Comparison of ENCODE assay signal across 8 mouse cellular contexts in the genomic region with DNA sequence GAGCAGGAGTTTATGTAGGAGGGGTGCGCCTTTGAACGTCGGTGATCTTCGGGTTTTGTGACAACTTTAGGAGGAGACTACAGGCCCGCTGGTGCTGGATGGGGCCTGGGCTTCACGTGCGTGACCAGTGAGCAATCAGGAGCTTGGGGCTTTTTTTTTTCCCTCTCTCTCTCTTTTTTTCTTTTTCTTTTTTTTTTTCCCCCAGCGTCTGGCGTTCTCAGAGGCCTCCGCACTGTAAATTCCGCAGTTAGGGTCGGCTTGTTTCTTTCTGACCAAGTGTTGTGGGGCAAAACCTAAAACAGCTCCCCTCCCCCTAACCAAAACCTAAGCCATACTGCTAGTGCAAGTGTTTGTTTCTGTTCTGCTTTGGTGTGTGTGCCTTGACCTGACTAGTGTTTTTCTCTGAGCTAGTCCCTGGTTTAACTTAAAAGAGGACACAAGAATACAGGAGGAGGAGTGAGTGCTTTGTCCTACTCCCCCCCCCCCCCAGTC. TPM values are rescaled to one million over a fixed set of nuclear protein-coding genes. Genes with fewer than 3 reads are reported as not detected.
DNase-seq lines count a peak whose midpoint lies in the region; ATAC-seq and TF ChIP-seq lines count a peak whose summit lies in the region.

No protein-coding gene starts in this region.

- WGBS in heart, postnatal 0 days, result 17% methylated on average over 12 of the region's 12 CpGs
- 13% methylated on average over 12 of the region's 12 CpGs for WGBS in forebrain, embryonic 15.5 days
- WGBS in macrophage (ENCODE audit: missing documents), result 30% methylated on average over 2 of the region's 12 CpGs

- peak overlapping the region; percentile 89 for H3K4me3 ChIP-seq in heart, postnatal 0 days (ENCODE audit: low read depth, low read length)
- H3K4me3 ChIP-seq in G1E (ENCODE audit: low read depth, low read length) (peak overlapping the region; percentile 76), macrophage (ENCODE audit: inconsistent target) (peak overlapping the region; percentile 58)
- peak overlapping the region; percentile 69 for H3K4me3 ChIP-seq in forebrain, embryonic 15.5 days

- TF ChIP-seq EP300 in heart, postnatal 0 days (IDR thresholded peaks at IDR 0.05; ENCODE audit: low read depth), result no peak

- intact Hi-C loops in heart, postnatal 36 days (cut with DNase I), result loop anchor here (1.0 to 5.0 kb wide), 5 partner anchors 35 to 185 kb away; no protein-coding TSS in a partner anchor

- ATAC-seq in heart, postnatal 0 days (ENCODE audit: insufficient read depth, low read depth), result no peak
- ATAC-seq in G1E (ENCODE audit: extremely low read depth, insufficient number of reproducible peaks, low FRiP score, poor library complexity, severe bottlenecking), result no peak
- no peak for ATAC-seq in forebrain, embryonic 15.5 days (replicated peaks)
- no peak for ATAC-seq in megakaryocyte progenitor cell, adult 5-6 weeks (replicated peaks; ENCODE audit: poor library complexity)

- H3K79me2 ChIP-seq in macrophage (ENCODE audit: inconsistent target), result peaks cover 55% of the 10 kb centered on the region

- peak overlapping the region; percentile 91 for H3K9ac ChIP-seq in heart, postnatal 0 days (replicated peaks; ENCODE audit: low read depth, low read length)
- peak overlapping the region; percentile 64 for H3K9ac ChIP-seq in forebrain, embryonic 15.5 days (replicated peaks)

- H3K4me2 ChIP-seq in heart, postnatal 0 days (ENCODE audit: low read depth, low read length), result peak overlapping the region; percentile 56
- peak overlapping the region; percentile 51 for H3K4me2 ChIP-seq in forebrain, embryonic 15.5 days (replicated peaks)

- H3K9me3 ChIP-seq in heart, postnatal 0 days (replicated peaks; ENCODE audit: control insufficient read depth, low read length), result no peaks in the 10 kb centered on the region
- no peaks in the 10 kb centered on the region for H3K9me3 ChIP-seq in G1E (replicated peaks)
- no peaks in the 10 kb centered on the region for H3K9me3 ChIP-seq in forebrain, embryonic 15.5 days

- no peak for DNase-seq in heart, postnatal 0 days (ENCODE audit: low spot score)
- no peak for DNase-seq in heart, postnatal 36 days
- DNase-seq in G1E (ENCODE audit: low spot score), result no peak
- DNase-seq in layer of hippocampus, adult 8-10 months (ENCODE audit: low spot score in 2 of 2), result no peak
- no peak for DNase-seq in thymus, postnatal 25 days

- H3K4me1 ChIP-seq in heart, postnatal 0 days (ENCODE audit: control insufficient read depth, insufficient read depth), result 0 out of 2 replicates have a peak, but pooled peaks cover 3% of the 10 kb centered on the region
- peaks cover 12% of the 10 kb centered on the region for H3K4me1 ChIP-seq in G1E (ENCODE audit: insufficient read depth, low read depth, low read length)
- peaks cover 9% of the 10 kb centered on the region; the same call in 1 of the 2 replicates for H3K4me1 ChIP-seq in forebrain, embryonic 15.5 days

- no peaks in the 10 kb centered on the region for H3K36me3 ChIP-seq in heart, postnatal 0 days (replicated peaks; ENCODE audit: control insufficient read depth, insufficient read depth, low read length)
- H3K36me3 ChIP-seq in G1E (replicated peaks) (peaks cover 3% of the 10 kb centered on the region), macrophage (ENCODE audit: inconsistent target) (no peaks in the 10 kb centered on the region)
- no peaks in the 10 kb centered on the region for H3K36me3 ChIP-seq in forebrain, embryonic 15.5 days

- no peak for TF ChIP-seq CTCF in heart, postnatal 0 days (IDR thresholded peaks at IDR 0.05; ENCODE audit: low read depth)
- TF ChIP-seq CTCF in G1E (IDR thresholded peaks at IDR 0.05; ENCODE audit: low read depth, low read length), result no peak

- peak overlapping the region; percentile 96 for H3K27ac ChIP-seq in heart, postnatal 0 days (ENCODE audit: low read depth)
- peak overlapping the region; percentile 95 for H3K27ac ChIP-seq in forebrain, embryonic 15.5 days (replicated peaks)
- H3K27ac ChIP-seq in macrophage, result peak overlapping the region; percentile 47

- H3K27me3 ChIP-seq in heart, postnatal 0 days (ENCODE audit: control insufficient read depth, insufficient read depth, low read length), result no peaks in the 10 kb centered on the region
- H3K27me3 ChIP-seq in G1E (ENCODE audit: insufficient read depth, low read length), result no peaks in the 10 kb centered on the region
- H3K27me3 ChIP-seq in forebrain, embryonic 15.5 days, result no peaks in the 10 kb centered on the region

RNA-seq across cellular contexts. Expression of a gene that starts 1.2 kb away (rescaled TPM):
- 62.3 and 64.4 TPM in 2 replicates for total RNA-seq in heart, postnatal 0 days (2014; rRNA removed; ENCODE audit: low replicate concordance)
- polyA plus RNA-seq in heart, postnatal 0 days (2015; fragmentation: Nextera tagmentation; extraction: Ambion mirVana), result 34.0 and 34.1 TPM in 2 replicates
- total RNA-seq in heart, postnatal 36 days (2021), result 10 to 100 TPM; 27.9 to 32.0 TPM
- total RNA-seq in G1E (2014; fragmentation: Nextera tagmentation) (141 and 160 TPM in 2 replicates), G1E (2017) (38.1 and 45.3 TPM in 2 replicates)
- polyA plus RNA-seq in G1E (2012) (6.2 and 6.5 TPM in 2 replicates), macrophage (2018) (24.4 to 35.9 TPM (median 33.6 TPM) in 3 replicates)
- polyA plus RNA-seq in forebrain, embryonic 15.5 days (2015; fragmentation: Nextera tagmentation; extraction: Ambion mirVana), result 54.0 and 56.0 TPM in 2 replicates
- 10 to 100 TPM; 28.6 to 77.8 (median 38.7) TPM for total RNA-seq in macrophage (2018; cell fraction: chromatin; rRNA removed)
- 10 to 100 TPM; 33.8 to 46.5 (median 40.8) TPM for total RNA-seq in macrophage (2018; cell fraction: cytosol; rRNA removed)
- total RNA-seq in macrophage (2018; cell fraction: nucleus; rRNA removed), result 10 to 100 TPM; 24.6 to 90.0 (median 39.5) TPM
- total RNA-seq in megakaryocyte progenitor cell, adult 5-6 weeks (2015), result 52.2 and 57.8 TPM in 2 replicates
- total RNA-seq in megakaryocyte progenitor cell, adult 5-6 weeks (2017), result 24.7 and 33.8 TPM in 2 replicates
- 10 to 100 TPM; 31.9 to 36.1 (median 34.3) TPM for total RNA-seq in layer of hippocampus, adult 8-10 months (2022)
